Mouse (Mus musculus): Measurements from ENCODE around the gene Hscb. TPM values are rescaled to one million over a fixed set of nuclear protein-coding genes. Genes with fewer than 3 reads are reported as not detected.
A peak's percentile ranks its signal among the peaks of the same experiment; 100 is the strongest.

Hscb gene
- polyA plus RNA-seq, 1 experiment from 2014 or later: 27.2 TPM

DNA sequence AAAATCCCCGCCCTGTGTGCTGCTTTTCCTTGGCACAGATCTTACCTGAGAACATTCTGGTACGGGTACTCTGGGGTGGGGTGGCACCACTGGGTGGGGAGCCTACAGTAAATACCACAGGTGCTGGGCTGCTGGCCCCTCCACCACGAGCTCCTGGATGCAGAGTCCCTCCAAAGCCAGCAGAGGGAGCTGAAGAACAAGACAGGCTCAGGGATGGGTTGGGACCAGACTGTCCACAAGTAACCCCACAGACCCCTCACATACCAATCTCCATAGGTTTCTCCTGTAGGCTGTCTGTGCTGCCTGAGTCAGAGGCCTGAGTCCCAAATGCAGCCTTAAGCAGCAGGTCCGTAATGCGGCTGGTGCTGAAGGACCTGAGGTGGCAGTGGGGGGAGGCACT is 50.9 kb downstream of the Hscb start:
- 65% methylated on average over 5 of the region's 5 CpGs for WGBS
- Histone ChIP-seq H3K27ac (replicated peaks) (no peak overlapping the region), H3K9me3 (no peaks in the 10 kb centered on the region), H3K4me1 (no peaks in the 10 kb centered on the region), H3K27me3 (replicated peaks; ENCODE audit: low read depth, poor library complexity, severe bottlenecking) (no peaks in the 10 kb centered on the region), H3K36me3 (replicated peaks) (peaks cover 95% of the 10 kb centered on the region), H3K4me3 (no peak overlapping the region)
- peak; percentile 53 for DNase-seq (ENCODE audit: low spot score)

- Histone ChIP-seq H3K36me3 (replicated peaks) (peaks cover 71% of the 10 kb centered on the region), H3K4me1 (peaks cover under 1% of the 10 kb centered on the region; the same call in 1 of the 2 replicates), H3K9me3 (no peaks in the 10 kb centered on the region), H3K27ac (replicated peaks) (no peak overlapping the region), H3K4me3 (no peak overlapping the region), H3K27me3 (replicated peaks; ENCODE audit: low read depth, poor library complexity, severe bottlenecking) (no peaks in the 10 kb centered on the region)
- WGBS: 89% methylated on average over 11 of the region's 11 CpGs
- DNase-seq (ENCODE audit: low spot score): no peak
Observed at GRCm38 (mm10) chr5:110786081-110786835, 53.3 kb downstream of the Hscb start.

- H3K27me3 ChIP-seq (replicated peaks; ENCODE audit: low read depth, poor library complexity, severe bottlenecking): no peaks in the 10 kb centered on the region
- no peak overlapping the region for H3K27ac ChIP-seq (replicated peaks)
- peaks cover 27% of the 10 kb centered on the region for H3K4me1 ChIP-seq
- H3K9me3 ChIP-seq: no peaks in the 10 kb centered on the region
- peaks cover 48% of the 10 kb centered on the region for H3K36me3 ChIP-seq (replicated peaks)
- 78% methylated on average over 8 of the region's 8 CpGs for WGBS
- no peak for DNase-seq (ENCODE audit: low spot score)
- no peak overlapping the region for H3K4me3 ChIP-seq
Observed at GRCm38 (mm10) chr5:110783150-110783549, 56.4 kb downstream of the Hscb start.

DNA sequence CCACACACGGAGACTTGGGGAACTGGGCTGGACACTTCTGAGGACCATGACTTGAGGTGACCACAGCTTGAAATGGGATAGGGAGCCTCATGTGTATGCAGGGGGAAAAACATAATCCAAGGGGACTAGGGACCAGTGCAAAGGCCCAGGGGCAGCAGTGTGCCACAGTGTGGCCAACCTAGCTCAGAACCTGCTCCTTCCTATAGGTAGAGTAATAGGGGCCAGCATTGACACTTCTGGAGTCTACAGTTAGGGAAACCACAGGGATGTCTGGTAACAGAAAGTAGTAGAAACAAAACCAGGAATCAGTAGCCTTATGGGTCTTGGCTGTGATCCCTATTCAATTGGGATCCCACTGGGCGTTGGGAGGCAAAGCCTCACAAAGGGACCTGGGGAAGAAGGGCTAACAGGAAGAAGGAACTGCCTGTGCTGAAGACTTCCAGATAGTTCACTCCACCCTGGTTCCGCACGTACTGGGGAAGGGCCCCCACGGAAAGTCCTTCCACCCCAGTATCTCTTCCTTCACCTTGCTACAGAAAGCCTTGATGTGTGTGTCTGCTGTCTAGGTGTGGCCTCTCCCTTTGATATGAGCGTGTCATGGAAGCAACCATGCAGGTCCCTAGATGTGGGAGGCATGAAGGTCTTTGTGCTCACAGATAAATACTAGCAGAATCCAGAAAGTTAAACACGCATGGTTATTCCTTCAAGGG is 57.9 kb downstream of the Hscb start:
- DNase-seq (ENCODE audit: low spot score): no peak
- H3K27ac ChIP-seq (replicated peaks): 0 out of 2 replicates have a peak overlapping the region, but pooled peaks have one; percentile 4
- WGBS: 83% methylated on average over 7 of the region's 7 CpGs
- peaks cover 27% of the 10 kb centered on the region for H3K4me1 ChIP-seq
- H3K4me3 ChIP-seq: 0 out of 2 replicates have a peak overlapping the region, but pooled peaks have one; percentile 94
- H3K9me3 ChIP-seq: no peaks in the 10 kb centered on the region
- no peaks in the 10 kb centered on the region for H3K27me3 ChIP-seq (replicated peaks; ENCODE audit: low read depth, poor library complexity, severe bottlenecking)
- H3K36me3 ChIP-seq (replicated peaks): peaks cover 48% of the 10 kb centered on the region

DNA sequence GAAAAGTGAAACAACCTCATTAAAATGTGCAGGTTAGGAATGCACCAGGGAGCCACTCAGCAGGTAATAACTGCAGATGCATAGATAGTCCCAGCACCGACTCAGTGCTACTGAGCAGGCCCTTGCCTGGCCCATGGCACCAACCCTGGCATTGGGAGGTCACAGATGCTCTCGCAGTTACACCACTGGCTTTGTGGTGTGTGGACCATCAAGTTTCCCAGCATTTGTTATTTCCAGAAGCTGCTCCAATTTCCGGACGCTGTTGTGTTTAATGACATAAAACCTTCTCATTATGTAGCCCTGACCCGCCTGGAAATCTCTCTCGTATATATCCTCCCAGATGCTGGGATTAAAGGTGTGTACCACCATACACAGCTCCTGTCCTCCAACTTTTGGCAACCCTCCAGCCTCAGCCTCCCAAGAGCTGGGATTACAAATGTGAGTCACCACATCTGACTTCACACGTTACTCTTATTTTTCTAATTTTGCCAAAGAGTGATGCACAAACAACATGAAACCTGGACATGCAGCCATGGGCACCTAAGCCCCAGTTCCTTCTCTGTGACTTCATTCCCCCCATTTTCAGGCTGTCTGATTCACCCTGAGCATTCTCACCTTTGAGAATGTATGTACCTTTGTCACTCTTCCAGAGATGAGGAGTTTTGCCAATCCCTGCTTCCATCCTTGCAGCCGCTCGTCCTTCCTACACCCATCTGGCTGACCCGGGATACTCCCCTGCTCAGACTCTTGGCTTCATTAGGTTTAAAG is 58.6 kb downstream of the Hscb start:
- WGBS: 62% methylated on average over 10 of the region's 10 CpGs
- Histone ChIP-seq H3K27me3 (replicated peaks; ENCODE audit: low read depth, poor library complexity, severe bottlenecking) (no peaks in the 10 kb centered on the region), H3K4me1 (peaks cover 27% of the 10 kb centered on the region), H3K9me3 (no peaks in the 10 kb centered on the region), H3K36me3 (replicated peaks) (peaks cover 48% of the 10 kb centered on the region), H3K4me3 (peak overlapping the region; percentile 94), H3K27ac (replicated peaks) (peak overlapping the region; percentile 88)
- no peak for DNase-seq (ENCODE audit: low spot score)

DNA sequence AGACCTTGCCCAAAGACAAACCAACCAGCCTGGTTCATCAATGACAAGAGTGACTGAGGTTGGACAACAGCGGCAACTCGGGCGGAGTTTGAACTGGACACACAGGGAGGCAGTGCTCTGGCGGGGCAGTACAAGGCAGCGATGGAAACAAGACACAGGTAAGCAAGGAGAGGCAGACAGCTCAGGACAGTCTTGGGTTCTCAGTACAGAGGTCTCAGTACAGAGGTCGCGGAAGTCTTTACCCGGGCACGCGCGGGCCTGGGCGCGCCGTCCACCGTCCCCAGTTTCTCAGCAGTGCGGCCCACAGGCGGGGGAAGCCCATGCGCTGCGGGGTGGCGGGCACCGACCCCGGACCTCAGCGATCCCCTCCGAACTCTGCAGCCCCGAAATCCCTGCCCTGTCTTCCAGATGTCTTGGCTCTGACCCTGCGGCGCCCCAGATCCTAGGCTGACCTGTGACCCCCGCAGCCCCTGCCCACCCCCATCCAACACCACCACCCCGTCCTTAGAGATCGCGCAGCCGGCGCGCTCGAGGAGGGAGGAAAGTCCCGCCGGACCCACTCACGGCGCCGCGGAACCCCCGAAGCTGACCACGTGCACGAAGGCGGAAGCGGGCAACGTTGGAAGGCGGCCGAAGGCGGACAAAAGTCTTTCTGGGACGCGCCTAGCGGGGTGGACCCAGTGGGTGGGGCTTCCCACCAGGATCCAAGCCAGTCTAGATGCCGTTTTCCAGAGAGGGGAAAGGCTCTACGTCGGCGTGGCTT is 59.4 kb downstream of the Hscb start, which contains the start of gene Pus1:
Pus1 (minus strand) TSS at position 662 of the 763 bp plus-strand sequence.
- under 1% methylated on average over 57 of the region's 57 CpGs for WGBS
- peak; percentile 91 for DNase-seq (ENCODE audit: low spot score)
- Histone ChIP-seq H3K36me3 (replicated peaks) (peaks cover 49% of the 10 kb centered on the region), H3K27me3 (replicated peaks; ENCODE audit: low read depth, poor library complexity, severe bottlenecking) (no peaks in the 10 kb centered on the region), H3K4me1 (peaks cover 27% of the 10 kb centered on the region), H3K4me3 (peak within 1 kb of the TSS; percentile 94), H3K9me3 (no peaks in the 10 kb centered on the region), H3K27ac (replicated peaks) (peak within 1 kb of the TSS; percentile 88)

GRCm38 (mm10) chr5:110779276-110779997 is 60.1 kb downstream of the Hscb start:
- Histone ChIP-seq H3K36me3 (replicated peaks) (peaks cover 51% of the 10 kb centered on the region), H3K4me3 (peak overlapping the region; percentile 94), H3K9me3 (no peaks in the 10 kb centered on the region), H3K4me1 (peaks cover 27% of the 10 kb centered on the region), H3K27me3 (replicated peaks; ENCODE audit: low read depth, poor library complexity, severe bottlenecking) (no peaks in the 10 kb centered on the region), H3K27ac (replicated peaks) (peak overlapping the region; percentile 88)
- WGBS: 23% methylated on average over 15 of the region's 15 CpGs
- DNase-seq (ENCODE audit: low spot score): no peak

Other genes with a start within 250 kb of the Hscb start
- 89.2 and 95.0 TPM in 2 replicates for gene Noc4l, start 186.4 kb downstream of the Hscb start, polyA plus RNA-seq (2016; fragmentation: Nextera tagmentation; extraction: Ambion mirVana)
- gene Ddx51, start 186.3 kb downstream of the Hscb start, polyA plus RNA-seq (2016; fragmentation: Nextera tagmentation; extraction: Ambion mirVana): 33.4 and 34.1 TPM in 2 replicates
- 57.1 and 67.5 TPM in 2 replicates for gene Ep400, start 69.1 kb downstream of the Hscb start, polyA plus RNA-seq (2016; fragmentation: Nextera tagmentation; extraction: Ambion mirVana)
- gene Pus1, start 59.1 kb downstream of the Hscb start, polyA plus RNA-seq (2016; fragmentation: Nextera tagmentation; extraction: Ambion mirVana): 42.2 and 46.0 TPM in 2 replicates
- 25.6 and 27.4 TPM in 2 replicates for gene Ulk1, start 29.7 kb downstream of the Hscb start, polyA plus RNA-seq (2016; fragmentation: Nextera tagmentation; extraction: Ambion mirVana)
- gene Chek2, start 202 bp upstream of the Hscb start, polyA plus RNA-seq (2016; fragmentation: Nextera tagmentation; extraction: Ambion mirVana): 40.4 and 44.0 TPM in 2 replicates
- 12.8 and 13.3 TPM in 2 replicates for gene Ttc28, start 40.0 kb upstream of the Hscb start, polyA plus RNA-seq (2016; fragmentation: Nextera tagmentation; extraction: Ambion mirVana)

Measured in embryonic facial prominence, embryonic 10.5 days (tissue).